Mouse (Mus musculus): ENCODE measurements around the gene Arf1. TPM values are rescaled to one million over a fixed set of nuclear protein-coding genes. Genes with fewer than 3 reads are reported as not detected.
A peak's percentile ranks its signal among the peaks of the same experiment; 100 is the strongest.

Gene Arf1
- polyA plus RNA-seq, 1 experiment from 2014 or later = 605 TPM

- H3K4me3 ChIP-seq (ENCODE audit: low read depth, low read length) = no peak overlapping the region
- no peak overlapping the region for H3K4me2 ChIP-seq (replicated peaks; ENCODE audit: low read depth)
- no peak overlapping the region for H3K27ac ChIP-seq (ENCODE audit: low read depth, low read length)
- H3K36me3 ChIP-seq (ENCODE audit: control insufficient read depth, insufficient read depth) = no peaks in the 10 kb centered on the region
- H3K27me3 ChIP-seq (replicated peaks; ENCODE audit: control insufficient read depth, insufficient read depth, low read length) = peaks cover 11% of the 10 kb centered on the region; the same call in 1 of the 2 replicates
- H3K9me3 ChIP-seq (ENCODE audit: control insufficient read depth) = no peaks in the 10 kb centered on the region
- no peak for ATAC-seq
- 69% methylated on average over 3 of the region's 3 CpGs for WGBS
- no peak overlapping the region for H3K9ac ChIP-seq (ENCODE audit: low read depth, low read length)
- TF ChIP-seq CTCF (IDR thresholded peaks at IDR 0.05; ENCODE audit: low read depth) = no peak
- H3K4me1 ChIP-seq (replicated peaks; ENCODE audit: control insufficient read depth, insufficient read depth, low read length) = no peaks in the 10 kb centered on the region
Measured at GRCm38 (mm10) chr11:59169807-59170206, 58.3 kb downstream of the Arf1 start.

GRCm38 (mm10) chr11:59165616-59166241 lies 62.3 kb downstream of the Arf1 start:
- no peaks in the 10 kb centered on the region for H3K27me3 ChIP-seq (replicated peaks; ENCODE audit: control insufficient read depth, insufficient read depth, low read length)
- TF ChIP-seq CTCF (IDR thresholded peaks at IDR 0.05; ENCODE audit: low read depth) = no peak

GRCm38 (mm10) chr11:59164384-59164783 lies 63.7 kb downstream of the Arf1 start:
- Histone ChIP-seq H3K36me3 (ENCODE audit: control insufficient read depth, insufficient read depth) (no peaks in the 10 kb centered on the region), H3K27ac (ENCODE audit: low read depth, low read length) (peak overlapping the region; percentile 98; the same call in 1 of the 2 replicates)

More at GRCm38 (mm10) chr11:59165616-59166241, 62.3 kb downstream of the Arf1 start:
- H3K4me2 ChIP-seq (replicated peaks; ENCODE audit: low read depth) = no peak overlapping the region
- no peaks in the 10 kb centered on the region for H3K36me3 ChIP-seq (ENCODE audit: control insufficient read depth, insufficient read depth)
- H3K4me1 ChIP-seq (replicated peaks; ENCODE audit: control insufficient read depth, insufficient read depth, low read length) = peaks cover 3% of the 10 kb centered on the region; the same call in 1 of the 2 replicates
- WGBS = 48% methylated on average over 2 of the region's 2 CpGs
- H3K4me3 ChIP-seq (ENCODE audit: low read depth, low read length) = no peak overlapping the region
- no peak for ATAC-seq
- H3K9me3 ChIP-seq (ENCODE audit: control insufficient read depth) = no peaks in the 10 kb centered on the region
- no peak overlapping the region for H3K9ac ChIP-seq (ENCODE audit: low read depth, low read length)
- no peak overlapping the region for H3K27ac ChIP-seq (ENCODE audit: low read depth, low read length)

GRCm38 (mm10) chr11:59163255-59164236 lies 64.5 kb downstream of the Arf1 start, which contains the start of gene Iba57:
TSS of gene Iba57 (minus strand) at chr11:59163739.
- 0 out of 2 replicates have a peak, but pooled peaks cover 6% of the 10 kb centered on the region for H3K36me3 ChIP-seq (ENCODE audit: control insufficient read depth, insufficient read depth)
- peak within 1 kb of the TSS; percentile 98 for H3K27ac ChIP-seq (ENCODE audit: low read depth, low read length)
- 2% methylated on average over 59 of the region's 68 CpGs for whole genome bisulfite sequencing
- no peaks in the 10 kb centered on the region for H3K9me3 ChIP-seq (ENCODE audit: control insufficient read depth)
- peak within 1 kb of the TSS; percentile 89 for H3K9ac ChIP-seq (ENCODE audit: low read depth, low read length)
- no peaks in the 10 kb centered on the region for H3K27me3 ChIP-seq (replicated peaks; ENCODE audit: control insufficient read depth, insufficient read depth, low read length)
- H3K4me1 ChIP-seq (replicated peaks; ENCODE audit: control insufficient read depth, insufficient read depth, low read length) = peaks cover 3% of the 10 kb centered on the region; the same call in 1 of the 2 replicates
- H3K4me3 ChIP-seq (ENCODE audit: low read depth, low read length) = peak within 1 kb of the TSS; percentile 64
- H3K4me2 ChIP-seq (replicated peaks; ENCODE audit: low read depth) = peak within 1 kb of the TSS; percentile 60
- peak; percentile 68 for TF ChIP-seq CTCF (IDR thresholded peaks at IDR 0.05; ENCODE audit: low read depth)
- peak; percentile 98 for ATAC-seq

More at GRCm38 (mm10) chr11:59164384-59164783, 63.7 kb downstream of the Arf1 start:
- Histone ChIP-seq H3K4me2 (replicated peaks; ENCODE audit: low read depth) (peak overlapping the region; percentile 60; the same call in 1 of the 2 replicates), H3K4me3 (ENCODE audit: low read depth, low read length) (peak overlapping the region; percentile 64; the same call in 1 of the 2 replicates), H3K4me1 (replicated peaks; ENCODE audit: control insufficient read depth, insufficient read depth, low read length) (peaks cover 3% of the 10 kb centered on the region; the same call in 1 of the 2 replicates), H3K27me3 (replicated peaks; ENCODE audit: control insufficient read depth, insufficient read depth, low read length) (no peaks in the 10 kb centered on the region), H3K9ac (ENCODE audit: low read depth, low read length) (0 out of 2 replicates have a peak overlapping the region, but pooled peaks have one; percentile 89), H3K9me3 (ENCODE audit: control insufficient read depth) (no peaks in the 10 kb centered on the region)
- 73% methylated on average over 9 of the region's 9 CpGs for WGBS
- no peak for ATAC-seq
- TF ChIP-seq CTCF (IDR thresholded peaks at IDR 0.05; ENCODE audit: low read depth) = no peak

- Histone ChIP-seq H3K4me3 (ENCODE audit: low read depth, low read length) (peak overlapping the region; percentile 64), H3K27ac (ENCODE audit: low read depth, low read length) (peak overlapping the region; percentile 98), H3K4me1 (replicated peaks; ENCODE audit: control insufficient read depth, insufficient read depth, low read length) (peaks cover 3% of the 10 kb centered on the region; the same call in 1 of the 2 replicates), H3K9me3 (ENCODE audit: control insufficient read depth) (no peaks in the 10 kb centered on the region), H3K9ac (ENCODE audit: low read depth, low read length) (peak overlapping the region; percentile 89), H3K36me3 (ENCODE audit: control insufficient read depth, insufficient read depth) (peaks cover 13% of the 10 kb centered on the region), H3K4me2 (replicated peaks; ENCODE audit: low read depth) (peak overlapping the region; percentile 60), H3K27me3 (replicated peaks; ENCODE audit: control insufficient read depth, insufficient read depth, low read length) (no peaks in the 10 kb centered on the region)
- ATAC-seq = no peak; the same call in 1 of the 2 replicates
- TF ChIP-seq CTCF (IDR thresholded peaks at IDR 0.05; ENCODE audit: low read depth) = no peak
- WGBS = 39% methylated on average over 9 of the region's 9 CpGs
Measured at GRCm38 (mm10) chr11:59162443-59163254, 65.4 kb downstream of the Arf1 start.

Other genes with a start within 250 kb of the Arf1 start
- 0.16 and 0.23 TPM in 2 replicates for gene Obscn, start 91.9 kb downstream of the Arf1 start, polyA plus RNA-seq (2015; fragmentation: Nextera tagmentation; extraction: Ambion mirVana)
- 3.4 and 4.1 TPM in 2 replicates for gene Iba57, start 64.5 kb downstream of the Arf1 start, polyA plus RNA-seq (2015; fragmentation: Nextera tagmentation; extraction: Ambion mirVana)
- gene Gjc2, start 45.1 kb downstream of the Arf1 start, polyA plus RNA-seq (2015; fragmentation: Nextera tagmentation; extraction: Ambion mirVana) = 2.2 and 2.3 TPM in 2 replicates
- 110 and 119 TPM in 2 replicates for gene Guk1, start 36.1 kb downstream of the Arf1 start, polyA plus RNA-seq (2015; fragmentation: Nextera tagmentation; extraction: Ambion mirVana)
- gene Mrpl55, start 25.8 kb downstream of the Arf1 start, polyA plus RNA-seq (2015; fragmentation: Nextera tagmentation; extraction: Ambion mirVana) = 87.1 and 96.5 TPM in 2 replicates
- 24.1 and 30.6 TPM in 2 replicates for gene 2310033P09Rik, start 19.9 kb downstream of the Arf1 start, polyA plus RNA-seq (2015; fragmentation: Nextera tagmentation; extraction: Ambion mirVana)
- gene Wnt3a, start 62.5 kb upstream of the Arf1 start, polyA plus RNA-seq (2015; fragmentation: Nextera tagmentation; extraction: Ambion mirVana) = not detected in 2 replicates
- gene Wnt9a, start 78.7 kb upstream of the Arf1 start, polyA plus RNA-seq (2015; fragmentation: Nextera tagmentation; extraction: Ambion mirVana) = 2.2 and 2.4 TPM in 2 replicates
- not detected in 2 replicates for gene Prss38, start 147.4 kb upstream of the Arf1 start, polyA plus RNA-seq (2015; fragmentation: Nextera tagmentation; extraction: Ambion mirVana)
- gene Jmjd4, start 221.8 kb upstream of the Arf1 start, polyA plus RNA-seq (2015; fragmentation: Nextera tagmentation; extraction: Ambion mirVana) = 4.1 and 4.4 TPM in 2 replicates
- 37.3 and 39.6 TPM in 2 replicates for gene Snap47, start 222.9 kb upstream of the Arf1 start, polyA plus RNA-seq (2015; fragmentation: Nextera tagmentation; extraction: Ambion mirVana)
- 1.8 and 2.1 TPM in 2 replicates for gene Zfp867, start 244.2 kb upstream of the Arf1 start, polyA plus RNA-seq (2015; fragmentation: Nextera tagmentation; extraction: Ambion mirVana)

Measured in intestine, postnatal 0 days (tissue).